In genomic region chr9:108750616-108751015, GRCm38 (mm10) we compare ENCODE assay signal across 24 mouse cellular contexts. TPM values are rescaled to one million over a fixed set of nuclear protein-coding genes. Genes with fewer than 3 reads are reported as not detected.
DNase-seq lines count a peak whose midpoint lies in the region; ATAC-seq lines count a peak whose summit lies in the region.
"Had no signal": no experiment of that assay in that cellular context is flagged by ENCODE, and none has a peak within 500 bp of the region (broad histone marks: within the 10 kb centered on the region; RNA-seq: fewer than 3 reads in every experiment).

No protein-coding gene starts in this region.

- no peak overlapping the region for H3K4me2 ChIP-seq in kidney, embryonic 16.5 days (replicated peaks; ENCODE audit: low read depth, low read length)
- H3K4me2 ChIP-seq: forebrain, embryonic 13.5 days; heart, embryonic 11.5 days; hindbrain, embryonic 13.5 days had no signal

- H3K9me3 ChIP-seq in kidney, embryonic 16.5 days (ENCODE audit: low read length), result no peaks in the 10 kb centered on the region
- H3K9me3 ChIP-seq: forebrain, embryonic 10.5 days; forebrain, embryonic 13.5 days; hindbrain, embryonic 10.5 days; hindbrain, embryonic 13.5 days had no signal

- no peak for ATAC-seq in kidney, embryonic 16.5 days (ENCODE audit: low FRiP score, low TSS enrichment)
- ATAC-seq: CD4-positive, CD25-positive, alpha-beta regulatory T cell, adult 4 months; forebrain, embryonic 13.5 days; forebrain, embryonic 16.5 days had no signal

- 83% methylated on average over 11 of the region's 11 CpGs for WGBS in kidney, embryonic 16.5 days

- H3K4me3 ChIP-seq in kidney, embryonic 16.5 days (ENCODE audit: low read length), result no peak overlapping the region
- H3K4me3 ChIP-seq: forebrain, embryonic 10.5 days; forebrain, embryonic 13.5 days; hindbrain, embryonic 10.5 days; hindbrain, embryonic 13.5 days had no signal

- peaks cover 23% of the 10 kb centered on the region for H3K36me3 ChIP-seq in kidney, embryonic 16.5 days (ENCODE audit: insufficient read depth, low read length)

- H3K4me1 ChIP-seq in kidney, embryonic 16.5 days (ENCODE audit: insufficient read depth, low read length), result no peaks in the 10 kb centered on the region
- H3K4me1 ChIP-seq: forebrain, embryonic 13.5 days; hindbrain, embryonic 13.5 days had no signal

- no peak overlapping the region for H3K9ac ChIP-seq in kidney, embryonic 16.5 days (replicated peaks; ENCODE audit: low read length)
- H3K9ac ChIP-seq: forebrain, embryonic 13.5 days; hindbrain, embryonic 13.5 days had no signal

- H3K27me3 ChIP-seq in kidney, embryonic 16.5 days (ENCODE audit: insufficient read depth, low read length), result no peaks in the 10 kb centered on the region
- H3K27me3 ChIP-seq: forebrain, embryonic 13.5 days; hindbrain, embryonic 13.5 days had no signal

- H3K27ac ChIP-seq in kidney, embryonic 16.5 days (ENCODE audit: low read length), result no peak overlapping the region
- H3K27ac ChIP-seq: forebrain, embryonic 10.5 days; forebrain, embryonic 13.5 days; hindbrain, embryonic 10.5 days; hindbrain, embryonic 13.5 days had no signal

- DNase-seq in kidney, adult 11 months, result peak; percentile 59
- DNase-seq in kidney, adult 8-10 months, result peak; percentile 55 to 62
- peak; percentile 77 for DNase-seq in kidney, adult 9 months
- DNase-seq in kidney, postnatal 25 days, result peak; percentile 51 to 65
- no peak for DNase-seq in lung, adult 18-20 months
- DNase-seq in layer of hippocampus, postnatal 36 days, result no peak
- no peak for DNase-seq in lung, postnatal 36 days
- DNase-seq: adrenal gland, adult 2 months; adrenal gland, postnatal 14 days; cerebellum, adult 11 months; cerebellum, adult 2 months; cerebellum, adult 9-11 months; cerebellum, postnatal 25 days; gastrocnemius, postnatal 10 days; gastrocnemius, postnatal 36 days; heart, postnatal 36 days had no signal

RNA-seq across cellular contexts. Expression of gene Ip6k2, which starts 33.0 kb away (rescaled TPM):
- 100 and 109 TPM in 2 replicates for polyA plus RNA-seq in kidney, embryonic 16.5 days (2015; fragmentation: Nextera tagmentation; extraction: Ambion mirVana)
- 100 to 1,000 TPM; 233 to 259 TPM for total RNA-seq in layer of hippocampus, postnatal 36 days (2021)

RNA-seq across cellular contexts. Expression of gene Nckipsd, which starts 57.6 kb away (rescaled TPM):
- polyA plus RNA-seq in kidney, embryonic 16.5 days (2015; fragmentation: Nextera tagmentation; extraction: Ambion mirVana), result 17.7 and 23.6 TPM in 2 replicates
- total RNA-seq in layer of hippocampus, postnatal 36 days (2021), result 10 to 100 TPM; 70.3 TPM

Comparison
In these comparisons a context has a peak if more than half of its experiments do, and no peak if none do; other contexts are left out.
1. DNase-seq: peak in kidney, adult 11 months (single experiment), kidney, adult 8-10 months (2 of 2), kidney, adult 9 months (single experiment) and kidney, postnatal 25 days (2 of 2); none in lung, adult 18-20 months (0 of 2), layer of hippocampus, postnatal 36 days (0 of 2) and lung, postnatal 36 days (single experiment).